Mouse (Mus musculus) intestine, postnatal 0 days (tissue): Measurements from ENCODE around the gene Ptchd1. TPM values are rescaled to one million over a fixed set of nuclear protein-coding genes. Genes with fewer than 3 reads are reported as not detected.

Experiments used
- ATAC-seq: fragments of 200-750 bp; cut with Nextera tagmentation; 2 replicates; pipeline ENCODE4 v1.8.0; 2017; ENCODE audit warnings: mild to moderate bottlenecking, moderate TSS enrichment, moderate library complexity
- H3K27ac ChIP-seq: fragments of 300-500 bp; sonication (generic); 2 replicates; pipeline ENCODE4 v1.5.1; 2014; ENCODE audit warnings: mild to moderate bottlenecking, low read depth, low read length, moderate library complexity
- H3K27me3 ChIP-seq: fragments of 300-500 bp; sonication (generic); replicated peaks from 2 replicates; pipeline ENCODE4 v1.6.1; 2014; ENCODE audit warnings: low read length, mixed read lengths; ENCODE audit not compliant: control insufficient read depth, insufficient read depth
- H3K36me3 ChIP-seq: fragments of 300-500 bp; sonication (generic); 2 replicates; pipeline ENCODE4 v1.6.1; 2014; ENCODE audit warnings: mild to moderate bottlenecking, moderate library complexity; ENCODE audit not compliant: control insufficient read depth, insufficient read depth
- H3K4me1 ChIP-seq: fragments of 300-500 bp; sonication (generic); replicated peaks from 2 replicates; pipeline ENCODE4 v1.6.1; 2014; ENCODE audit warnings: antibody characterized with exemption, low read length, mixed read lengths; ENCODE audit not compliant: control insufficient read depth, insufficient read depth
- H3K4me2 ChIP-seq: fragments of 300-500 bp; sonication (generic); replicated peaks from 2 replicates; pipeline ENCODE4 v1.6.1; 2014; ENCODE audit warnings: low read depth, mild to moderate bottlenecking, moderate library complexity
- H3K4me3 ChIP-seq: fragments of 300-500 bp; sonication (generic); 2 replicates; pipeline ENCODE4 v1.5.1; 2014; ENCODE audit warnings: low read depth, low read length
- H3K9ac ChIP-seq: fragments of 300-500 bp; sonication (generic); 2 replicates; pipeline ENCODE4 v1.6.1; 2014; ENCODE audit warnings: mild to moderate bottlenecking, low read depth, low read length
- H3K9me3 ChIP-seq: fragments of 300-500 bp; sonication (generic); 2 replicates; pipeline ENCODE4 v1.6.1; 2016; ENCODE audit warnings: mixed run types; ENCODE audit not compliant: control insufficient read depth
- CTCF ChIP-seq: sonication (generic); IDR thresholded peaks from 2 replicates; pipeline ENCODE4 v1.5.1; 2016; ENCODE audit warnings: low read depth, mild to moderate bottlenecking, control low read depth, antibody characterized with exemption, moderate library complexity
- WGBS: fragments of 180-500 bp; shearing (Covaris S2); extraction: QIAGEN DNeasy Blood & Tissue Kit; methylation state at CpG from one replicate; pipeline ENCODE4 v1.1.7; 2014; 5-methylcytosine and 5-hydroxymethylcytosine counted together
- polyA plus RNA-seq: library from polyadenylated mRNA; unstranded; fragments of >200 nt; fragmentation: Nextera tagmentation; extraction: Ambion mirVana; gene quantifications from 2 replicates; pipeline ENCODE4 v1.2.1, GENCODE M21; 2015

Gene Ptchd1
- polyA plus RNA-seq, 1 experiment from 2014 or later: 0.56 TPM

- TF ChIP-seq CTCF: no peak
- H3K9ac ChIP-seq: no peak overlapping the region
- H3K36me3 ChIP-seq: no peaks in the 10 kb centered on the region
- H3K4me1 ChIP-seq: no peaks in the 10 kb centered on the region
- H3K27ac ChIP-seq: no peak overlapping the region
- 70% methylated on average over 2 of the region's 2 CpGs for WGBS
- ATAC-seq: no peak
- no peaks in the 10 kb centered on the region for H3K27me3 ChIP-seq
- no peak overlapping the region for H3K4me3 ChIP-seq
- no peaks in the 10 kb centered on the region for H3K9me3 ChIP-seq
- no peak overlapping the region for H3K4me2 ChIP-seq
Observed at GRCm38 (mm10) chrX:155592467-155592866, 31.1 kb downstream of the Ptchd1 start.

DNA sequence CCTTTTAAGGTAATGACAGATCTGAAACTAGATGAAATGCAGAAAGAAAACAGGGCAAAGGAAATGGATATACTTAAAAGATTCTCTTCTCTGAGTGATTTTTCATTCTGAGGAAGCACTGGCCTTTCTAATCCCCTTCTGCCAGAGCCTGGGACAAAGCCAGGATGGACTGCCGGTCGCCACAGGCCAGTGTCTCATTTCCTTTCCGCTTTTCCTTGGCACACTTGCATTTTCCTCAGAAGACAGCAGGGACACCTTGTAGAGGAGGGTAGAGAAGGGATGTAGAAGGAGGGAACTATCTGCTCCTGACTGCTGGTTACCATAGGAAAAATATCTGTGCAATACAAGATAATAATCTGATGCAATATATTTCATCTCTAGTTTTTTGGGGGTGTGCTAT is 32.1 kb downstream of the Ptchd1 start:
- no peak overlapping the region for H3K4me3 ChIP-seq
- WGBS: 83% methylated on average over 3 of the region's 3 CpGs
- no peaks in the 10 kb centered on the region for H3K36me3 ChIP-seq
- no peaks in the 10 kb centered on the region for H3K27me3 ChIP-seq
- TF ChIP-seq CTCF: no peak
- ATAC-seq: no peak
- no peak overlapping the region for H3K9ac ChIP-seq
- H3K9me3 ChIP-seq: no peaks in the 10 kb centered on the region
- no peaks in the 10 kb centered on the region for H3K4me1 ChIP-seq
- no peak overlapping the region for H3K4me2 ChIP-seq
- no peak overlapping the region for H3K27ac ChIP-seq

DNA sequence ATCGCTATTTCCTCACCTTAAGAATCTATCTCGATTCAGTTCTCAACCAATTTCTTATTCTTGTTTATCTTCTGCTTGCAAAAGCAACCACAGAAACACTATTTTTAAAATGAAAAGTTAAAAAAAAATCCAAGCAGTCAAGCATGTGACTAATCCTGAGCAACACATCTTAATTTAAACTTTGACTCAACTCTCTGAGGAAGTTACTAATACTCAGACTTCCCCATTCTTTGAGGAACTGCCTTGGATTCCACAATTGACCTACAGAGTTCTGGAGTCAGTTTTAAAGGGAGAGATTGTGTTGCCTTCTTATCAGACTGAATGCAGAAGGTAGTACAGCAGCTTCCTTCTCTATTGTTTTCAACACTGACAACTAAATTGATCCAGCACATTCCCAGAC is 39.0 kb downstream of the Ptchd1 start:
- no peak for TF ChIP-seq CTCF
- no peak overlapping the region for H3K4me2 ChIP-seq
- H3K4me1 ChIP-seq: no peaks in the 10 kb centered on the region
- H3K36me3 ChIP-seq: no peaks in the 10 kb centered on the region
- no peak for ATAC-seq
- H3K4me3 ChIP-seq: no peak overlapping the region
- WGBS: 78% methylated on average over 2 of the region's 2 CpGs
- H3K27me3 ChIP-seq: no peaks in the 10 kb centered on the region
- H3K27ac ChIP-seq: no peak overlapping the region
- H3K9me3 ChIP-seq: no peaks in the 10 kb centered on the region
- no peak overlapping the region for H3K9ac ChIP-seq

DNA sequence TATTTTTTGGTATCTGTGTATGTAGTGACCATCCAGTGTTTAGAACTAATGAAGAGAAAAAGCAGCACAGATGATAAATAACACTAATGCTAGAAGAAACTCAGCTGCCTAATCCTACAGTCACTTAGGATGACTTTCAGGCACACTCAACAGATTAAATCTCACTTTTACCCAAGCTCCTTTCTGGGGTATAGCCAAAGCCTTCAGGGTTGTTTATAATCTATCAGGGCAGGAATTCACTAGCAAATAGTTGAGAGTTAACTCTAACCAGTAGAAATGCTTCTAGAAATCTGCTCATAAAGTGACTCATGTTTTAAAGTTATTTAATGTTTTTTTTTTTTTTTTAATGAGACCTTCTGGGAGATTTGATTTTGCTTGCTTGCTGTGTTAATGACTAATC is 43.8 kb downstream of the Ptchd1 start:
- Histone ChIP-seq H3K27me3 (no peaks in the 10 kb centered on the region), H3K4me3 (no peak overlapping the region), H3K9ac (no peak overlapping the region), H3K27ac (no peak overlapping the region), H3K4me2 (no peak overlapping the region), H3K4me1 (no peaks in the 10 kb centered on the region), H3K9me3 (no peaks in the 10 kb centered on the region), H3K36me3 (no peaks in the 10 kb centered on the region)
- no peak for ATAC-seq
- no peak for TF ChIP-seq CTCF

GRCm38 (mm10) chrX:155572396-155572795 is 51.2 kb downstream of the Ptchd1 start:
- Histone ChIP-seq H3K36me3 (no peaks in the 10 kb centered on the region), H3K9me3 (no peaks in the 10 kb centered on the region), H3K27me3 (no peaks in the 10 kb centered on the region), H3K4me3 (no peak overlapping the region), H3K27ac (no peak overlapping the region), H3K4me2 (no peak overlapping the region), H3K4me1 (no peaks in the 10 kb centered on the region), H3K9ac (no peak overlapping the region)
- no peak for ATAC-seq
- no peak for TF ChIP-seq CTCF

- Histone ChIP-seq H3K4me2 (no peak overlapping the region), H3K9me3 (no peaks in the 10 kb centered on the region), H3K4me3 (no peak overlapping the region), H3K27ac (no peak overlapping the region), H3K9ac (no peak overlapping the region), H3K27me3 (no peaks in the 10 kb centered on the region), H3K4me1 (no peaks in the 10 kb centered on the region), H3K36me3 (no peaks in the 10 kb centered on the region)
- TF ChIP-seq CTCF: no peak
- ATAC-seq: no peak
Observed at GRCm38 (mm10) chrX:155543780-155544179, 79.8 kb downstream of the Ptchd1 start.

Other genes with a start within 250 kb of the Ptchd1 start
- not detected in 2 replicates for gene Gm15155, start 927 bp upstream of the Ptchd1 start, polyA plus RNA-seq